Mouse (Mus musculus): ENCODE measurements at regions not wholly inside any gene's neighbourhood (a gene's known extent, or its start where the extent isn't known, plus 50 kb on each side); places are given as distances from the start of the nearest gene placed in this dataset.

- H3K4me2 ChIP-seq: no peak overlapping the region
- H3K9me3 ChIP-seq (ENCODE audit: control insufficient read depth, low read length): no peaks in the 10 kb centered on the region
- H3K36me3 ChIP-seq (ENCODE audit: control insufficient read depth, insufficient read depth, low read length): no peaks in the 10 kb centered on the region
- H3K27me3 ChIP-seq (ENCODE audit: control insufficient read depth, insufficient read depth, low read length): no peaks in the 10 kb centered on the region
- no peak overlapping the region for H3K27ac ChIP-seq (ENCODE audit: low read depth, low read length)
- no peak overlapping the region for H3K4me3 ChIP-seq (ENCODE audit: low read depth, low read length)
- no peak overlapping the region for H3K9ac ChIP-seq (ENCODE audit: low read length)
- no peak for ATAC-seq (ENCODE audit: low FRiP score)
- no peaks in the 10 kb centered on the region for H3K4me1 ChIP-seq (ENCODE audit: control insufficient read depth, insufficient read depth, low read length)
- no peak for DNase-seq (ENCODE audit: low spot score, missing footprints)
- 71% methylated on average over 4 of the region's 4 CpGs for WGBS
Observed at GRCm38 (mm10) chr8:44812360-44812759, 122.9 kb upstream of the Fat1 start.

- no peak overlapping the region for H3K4me3 ChIP-seq (ENCODE audit: low read depth, low read length)
- ATAC-seq (ENCODE audit: low FRiP score) (no peak), DNase-seq (ENCODE audit: low spot score, missing footprints) (no peak)
- no peaks in the 10 kb centered on the region for H3K9me3 ChIP-seq (ENCODE audit: control insufficient read depth, low read length)
- H3K4me2 ChIP-seq: no peak overlapping the region
- H3K36me3 ChIP-seq (ENCODE audit: control insufficient read depth, insufficient read depth, low read length): no peaks in the 10 kb centered on the region
- H3K4me1 ChIP-seq (ENCODE audit: control insufficient read depth, insufficient read depth, low read length): no peaks in the 10 kb centered on the region
- H3K9ac ChIP-seq (ENCODE audit: low read length): no peak overlapping the region
- 88% methylated on average over 13 of the region's 13 CpGs for WGBS
- no peaks in the 10 kb centered on the region for H3K27me3 ChIP-seq (ENCODE audit: control insufficient read depth, insufficient read depth, low read length)
- H3K27ac ChIP-seq (ENCODE audit: low read depth, low read length): no peak overlapping the region
Observed at GRCm38 (mm10) chr8:44817532-44818157, 117.6 kb upstream of the Fat1 start.

- no peaks in the 10 kb centered on the region for H3K4me1 ChIP-seq (ENCODE audit: control insufficient read depth, insufficient read depth, low read length)
- no peak overlapping the region for H3K27ac ChIP-seq (ENCODE audit: low read depth, low read length)
- 91% methylated on average over 3 of the region's 3 CpGs for WGBS
- H3K4me3 ChIP-seq (ENCODE audit: low read depth, low read length): no peak overlapping the region
- no peak for DNase-seq (ENCODE audit: low spot score, missing footprints)
- no peaks in the 10 kb centered on the region; the same call in 1 of the 2 replicates for H3K9me3 ChIP-seq (ENCODE audit: control insufficient read depth, low read length)
- no peaks in the 10 kb centered on the region for H3K36me3 ChIP-seq (ENCODE audit: control insufficient read depth, insufficient read depth, low read length)
- no peaks in the 10 kb centered on the region for H3K27me3 ChIP-seq (ENCODE audit: control insufficient read depth, insufficient read depth, low read length)
- H3K4me2 ChIP-seq: no peak overlapping the region
- H3K9ac ChIP-seq (ENCODE audit: low read length): no peak overlapping the region
- ATAC-seq (ENCODE audit: low FRiP score): no peak
Observed at GRCm38 (mm10) chr8:44819270-44819669, 116.0 kb upstream of the Fat1 start.

- 83% methylated on average over 7 of the region's 7 CpGs for WGBS
- H3K9me3 ChIP-seq (ENCODE audit: control insufficient read depth, low read length): no peaks in the 10 kb centered on the region; the same call in 1 of the 2 replicates
- DNase-seq (ENCODE audit: low spot score, missing footprints) (no peak), ATAC-seq (ENCODE audit: low FRiP score) (no peak)
- no peak overlapping the region for H3K4me2 ChIP-seq
- H3K27ac ChIP-seq (ENCODE audit: low read depth, low read length): no peak overlapping the region
- no peaks in the 10 kb centered on the region for H3K27me3 ChIP-seq (ENCODE audit: control insufficient read depth, insufficient read depth, low read length)
- no peak overlapping the region for H3K4me3 ChIP-seq (ENCODE audit: low read depth, low read length)
- no peak overlapping the region for H3K9ac ChIP-seq (ENCODE audit: low read length)
- no peaks in the 10 kb centered on the region for H3K4me1 ChIP-seq (ENCODE audit: control insufficient read depth, insufficient read depth, low read length)
- no peaks in the 10 kb centered on the region for H3K36me3 ChIP-seq (ENCODE audit: control insufficient read depth, insufficient read depth, low read length)
Observed at GRCm38 (mm10) chr8:44819691-44820090, 115.6 kb upstream of the Fat1 start.

- no peaks in the 10 kb centered on the region for H3K36me3 ChIP-seq (ENCODE audit: control insufficient read depth, insufficient read depth, low read length)
- WGBS: 91% methylated on average over 6 of the region's 6 CpGs
- no peaks in the 10 kb centered on the region; the same call in 1 of the 2 replicates for H3K9me3 ChIP-seq (ENCODE audit: control insufficient read depth, low read length)
- H3K27me3 ChIP-seq (ENCODE audit: control insufficient read depth, insufficient read depth, low read length): no peaks in the 10 kb centered on the region
- no peak overlapping the region for H3K27ac ChIP-seq (ENCODE audit: low read depth, low read length)
- ATAC-seq (ENCODE audit: low FRiP score) (no peak), DNase-seq (ENCODE audit: low spot score, missing footprints) (no peak)
- H3K4me1 ChIP-seq (ENCODE audit: control insufficient read depth, insufficient read depth, low read length): no peaks in the 10 kb centered on the region; the same call in 1 of the 2 replicates
- H3K4me3 ChIP-seq (ENCODE audit: low read depth, low read length): no peak overlapping the region
- no peak overlapping the region for H3K9ac ChIP-seq (ENCODE audit: low read length)
- H3K4me2 ChIP-seq: no peak overlapping the region
Observed at GRCm38 (mm10) chr8:44825183-44825757, 110.0 kb upstream of the Fat1 start.

GRCm38 (mm10) chr8:44826936-44827335 lies 108.3 kb upstream of the Fat1 start:
- H3K9me3 ChIP-seq (ENCODE audit: control insufficient read depth, low read length): no peaks in the 10 kb centered on the region; the same call in 1 of the 2 replicates
- no peak overlapping the region for H3K27ac ChIP-seq (ENCODE audit: low read depth, low read length)
- H3K4me1 ChIP-seq (ENCODE audit: control insufficient read depth, insufficient read depth, low read length): no peaks in the 10 kb centered on the region; the same call in 1 of the 2 replicates
- WGBS: 31% methylated on average over 13 of the region's 13 CpGs
- no peaks in the 10 kb centered on the region for H3K27me3 ChIP-seq (ENCODE audit: control insufficient read depth, insufficient read depth, low read length)
- no peaks in the 10 kb centered on the region for H3K36me3 ChIP-seq (ENCODE audit: control insufficient read depth, insufficient read depth, low read length)
- peak; percentile 71 for ATAC-seq (ENCODE audit: low FRiP score)
- no peak overlapping the region for H3K4me2 ChIP-seq
- peak; percentile 87 for DNase-seq (ENCODE audit: low spot score, missing footprints)
- H3K4me3 ChIP-seq (ENCODE audit: low read depth, low read length): no peak overlapping the region
- no peak overlapping the region for H3K9ac ChIP-seq (ENCODE audit: low read length)

- no peak overlapping the region for H3K4me3 ChIP-seq (ENCODE audit: low read depth, low read length)
- H3K36me3 ChIP-seq (ENCODE audit: control insufficient read depth, insufficient read depth, low read length): no peaks in the 10 kb centered on the region
- no peaks in the 10 kb centered on the region; the same call in 1 of the 2 replicates for H3K9me3 ChIP-seq (ENCODE audit: control insufficient read depth, low read length)
- H3K27ac ChIP-seq (ENCODE audit: low read depth, low read length): no peak overlapping the region
- no peaks in the 10 kb centered on the region; the same call in 1 of the 2 replicates for H3K4me1 ChIP-seq (ENCODE audit: control insufficient read depth, insufficient read depth, low read length)
- ATAC-seq (ENCODE audit: low FRiP score) (no peak), DNase-seq (ENCODE audit: low spot score, missing footprints) (peak; percentile 23)
- H3K27me3 ChIP-seq (ENCODE audit: control insufficient read depth, insufficient read depth, low read length): no peaks in the 10 kb centered on the region
- H3K9ac ChIP-seq (ENCODE audit: low read length): no peak overlapping the region
- H3K4me2 ChIP-seq: no peak overlapping the region
- 82% methylated on average over 3 of the region's 3 CpGs for WGBS
Observed at GRCm38 (mm10) chr8:44828026-44828425, 107.2 kb upstream of the Fat1 start.

- no peaks in the 10 kb centered on the region for H3K27me3 ChIP-seq (ENCODE audit: control insufficient read depth, insufficient read depth, low read length)
- H3K36me3 ChIP-seq (ENCODE audit: control insufficient read depth, insufficient read depth, low read length): no peaks in the 10 kb centered on the region
- DNase-seq (ENCODE audit: low spot score, missing footprints): no peak
- no peak overlapping the region for H3K9ac ChIP-seq (ENCODE audit: low read length)
- no peak overlapping the region for H3K27ac ChIP-seq (ENCODE audit: low read depth, low read length)
- H3K4me3 ChIP-seq (ENCODE audit: low read depth, low read length): no peak overlapping the region
- H3K4me2 ChIP-seq: no peak overlapping the region
- WGBS: 71% methylated on average over 8 of the region's 8 CpGs
- H3K9me3 ChIP-seq (ENCODE audit: control insufficient read depth, low read length): no peaks in the 10 kb centered on the region
- ATAC-seq (ENCODE audit: low FRiP score): no peak
- no peaks in the 10 kb centered on the region for H3K4me1 ChIP-seq (ENCODE audit: control insufficient read depth, insufficient read depth, low read length)
Observed at GRCm38 (mm10) chr8:44838431-44838830, 96.8 kb upstream of the Fat1 start.

GRCm38 (mm10) chr8:44839504-44840209 lies 95.6 kb upstream of the Fat1 start:
- H3K9ac ChIP-seq (ENCODE audit: low read length): no peak overlapping the region
- H3K27me3 ChIP-seq (ENCODE audit: control insufficient read depth, insufficient read depth, low read length): no peaks in the 10 kb centered on the region
- no peak overlapping the region for H3K4me3 ChIP-seq (ENCODE audit: low read depth, low read length)
- no peak overlapping the region for H3K27ac ChIP-seq (ENCODE audit: low read depth, low read length)
- no peaks in the 10 kb centered on the region for H3K36me3 ChIP-seq (ENCODE audit: control insufficient read depth, insufficient read depth, low read length)
- ATAC-seq (ENCODE audit: low FRiP score) (no peak), DNase-seq (ENCODE audit: low spot score, missing footprints) (no peak)
- WGBS: 86% methylated on average over 13 of the region's 13 CpGs
- no peaks in the 10 kb centered on the region for H3K4me1 ChIP-seq (ENCODE audit: control insufficient read depth, insufficient read depth, low read length)
- no peaks in the 10 kb centered on the region for H3K9me3 ChIP-seq (ENCODE audit: control insufficient read depth, low read length)
- H3K4me2 ChIP-seq: no peak overlapping the region

Measured in midbrain, embryonic 11.5 days (tissue).